Mouse (Mus musculus) myocyte (in vitro differentiated cells): Measurements from ENCODE around the gene Gm20388.

Experiments
- E2F4 ChIP-seq: IDR thresholded peaks from one replicate; pipeline ENCODE4 v1.6.1; 2011; ENCODE audit warnings: mild to moderate bottlenecking, control low read depth, moderate library complexity; ENCODE audit not compliant: insufficient read depth
- MYOG ChIP-seq, 3 experiments: IDR thresholded peaks; one replicate each; pipeline ENCODE4 v1.6.1; 2011; ENCODE audit warnings: control low read depth in 2 of 3, low read depth in 2 of 3, mild to moderate bottlenecking in 2 of 3; ENCODE audit not compliant: insufficient read length in 2 of 3, control insufficient read depth in 1 of 3, insufficient read depth in 1 of 3
- POLR2A ChIP-seq: IDR thresholded peaks from one replicate; pipeline ENCODE4 v1.6.1; 2011; ENCODE audit warnings: low read depth, mild to moderate bottlenecking, control low read depth, moderate library complexity; ENCODE audit not compliant: insufficient read length
- USF1 ChIP-seq: IDR thresholded peaks from one replicate; pipeline ENCODE4 v1.6.1; 2011; ENCODE audit warnings: low read depth, mild to moderate bottlenecking, control low read depth, moderate library complexity

GRCm38 (mm10) chr8:123156070-123156773 lies 3245.6 kb downstream of the Gm20388 start:
- TF ChIP-seq E2F4 = no peak
- TF ChIP-seq POLR2A = no peak
- TF ChIP-seq MYOG (IDR thresholded peaks at IDR 0.05; ENCODE audit: control insufficient read depth in 1 of 3, insufficient read depth in 1 of 3, insufficient read length in 2 of 3, low read depth in 2 of 3) = no peak
- TF ChIP-seq USF1 = no peak
